Mouse (Mus musculus) megakaryocyte, embryonic 14.5 days (primary cell): ENCODE measurements around the gene Osbpl3.

Source experiments
- FLI1 ChIP-seq: IDR thresholded peaks from 2 replicates; pipeline ENCODE4 v1.6.1; 2012; ENCODE audit warnings: low read length, inconsistent platforms, mixed read lengths
- GATA1 ChIP-seq: IDR thresholded peaks from 3 replicates; pipeline ENCODE4 v1.6.1; 2012; ENCODE audit warnings: mixed read lengths, low read length, inconsistent platforms, borderline replicate concordance

DNA sequence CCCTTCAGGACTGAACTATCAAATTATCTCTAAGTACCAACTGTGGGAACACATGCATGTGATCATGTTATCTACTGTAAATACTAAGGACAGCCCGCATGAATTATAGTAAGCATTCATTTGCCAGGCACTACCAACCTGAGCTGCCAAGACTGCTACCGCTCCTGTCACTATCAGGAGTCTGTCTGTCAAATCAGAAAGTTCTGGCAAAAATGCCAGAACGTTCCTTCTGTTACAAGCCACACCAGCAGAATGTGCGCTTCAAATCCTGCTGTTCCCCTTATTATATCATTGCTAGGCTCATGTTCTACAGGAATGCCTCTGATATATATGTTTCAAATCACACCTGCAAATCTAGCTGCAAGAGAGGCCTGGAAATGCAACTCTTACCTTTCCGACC lies 4.6 kb upstream of the Osbpl3 start:
- TF ChIP-seq GATA1 (no peak), FLI1 (no peak)
